Mouse (Mus musculus): ENCODE results near the gene Ajap1. TPM values are rescaled to one million over a fixed set of nuclear protein-coding genes. Genes with fewer than 3 reads are reported as not detected.

The Ajap1 gene
- total and polyA plus RNA-seq, 3 experiments, result not detected

DNA sequence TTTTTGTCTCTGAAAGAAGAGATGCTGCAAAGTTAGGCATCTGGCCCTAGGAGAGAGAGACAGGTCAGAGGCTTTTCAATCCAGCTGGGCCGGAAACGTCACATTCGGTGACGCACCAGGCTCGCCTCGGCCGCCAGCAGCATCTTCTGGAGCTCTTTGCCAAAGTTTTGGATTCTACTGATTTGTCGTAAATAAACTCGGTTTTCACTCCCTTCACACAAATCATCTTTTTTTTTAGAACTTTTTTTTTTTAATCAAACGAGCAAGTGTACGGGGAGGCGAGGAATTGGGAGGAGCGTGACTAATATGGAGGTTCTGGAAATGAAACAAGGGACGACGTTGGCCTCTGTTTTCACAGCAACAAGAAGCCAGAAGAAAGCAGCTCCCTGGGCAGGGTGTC lies 23.8 kb downstream of the Ajap1 start:
- Histone ChIP-seq H3K4me3 (ENCODE audit: control insufficient read depth in 1 of 2, insufficient read depth in 1 of 2, low read depth in 2 of 2, low read length in 2 of 2) (no peak overlapping the region), H3K36me3 (ENCODE audit: control insufficient read depth in 1 of 2, insufficient read depth in 2 of 2, low read length in 2 of 2) (no peaks in the 10 kb centered on the region), H3K27ac (ENCODE audit: control insufficient read depth, low read depth, low read length) (no peak overlapping the region), H3K9me3 (replicated peaks; ENCODE audit: insufficient read depth, low read length) (no peaks in the 10 kb centered on the region), H3K9ac (ENCODE audit: control insufficient read depth, low read depth, low read length, poor library complexity, severe bottlenecking) (no peak overlapping the region), H3K27me3 (ENCODE audit: control insufficient read depth in 1 of 2, insufficient read depth in 2 of 2, low read length in 2 of 2) (no peaks in the 10 kb centered on the region), H3K4me1 (ENCODE audit: control insufficient read depth in 1 of 2, insufficient read depth in 2 of 2, low read length in 2 of 2) (no peaks in the 10 kb centered on the region), H3K79me2 (ENCODE audit: control insufficient read depth, insufficient read depth, low read length, poor library complexity) (no peaks in the 10 kb centered on the region)
- no peak for DNase-seq (ENCODE audit: low read depth, low spot score)
- no peak for TF ChIP-seq USF1 (IDR thresholded peaks at IDR 0.05; ENCODE audit: low read depth, low read length)
- no peak for TF ChIP-seq MAZ (IDR thresholded peaks at IDR 0.05; ENCODE audit: low read depth, low read length)
- TF ChIP-seq ZNF384 (IDR thresholded peaks at IDR 0.05; ENCODE audit: low read depth, low read length), result no peak
- TF ChIP-seq POLR2AphosphoS2 (IDR thresholded peaks at IDR 0.05; ENCODE audit: low read length), result no peak

DNA sequence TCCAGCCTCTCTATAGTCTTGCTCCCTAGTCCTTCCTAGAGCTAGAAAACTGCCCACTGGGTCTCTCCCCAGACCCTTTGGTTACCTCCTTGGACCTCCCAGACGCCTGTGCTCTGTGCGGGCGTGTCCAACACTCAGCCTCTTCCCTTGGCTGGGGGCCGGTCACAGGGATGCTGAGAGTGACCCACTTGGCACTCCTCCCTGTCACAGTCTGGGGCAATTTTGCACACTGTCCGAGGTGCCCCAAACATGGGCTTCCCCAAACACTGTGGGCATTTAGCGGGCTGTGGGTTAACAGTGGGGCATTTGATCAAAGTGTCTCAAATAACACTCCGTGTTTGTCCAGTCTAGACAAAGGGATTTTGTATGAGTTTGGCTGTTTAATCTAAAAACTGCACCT lies 29.1 kb downstream of the Ajap1 start:
- Histone ChIP-seq H3K79me2 (ENCODE audit: control insufficient read depth, insufficient read depth, low read length, poor library complexity) (no peaks in the 10 kb centered on the region), H3K4me1 (ENCODE audit: control insufficient read depth in 1 of 2, insufficient read depth in 2 of 2, low read length in 2 of 2) (no peaks in the 10 kb centered on the region), H3K9ac (ENCODE audit: control insufficient read depth, low read depth, low read length, poor library complexity, severe bottlenecking) (no peak overlapping the region), H3K9me3 (replicated peaks; ENCODE audit: insufficient read depth, low read length) (no peaks in the 10 kb centered on the region), H3K4me3 (ENCODE audit: control insufficient read depth in 1 of 2, insufficient read depth in 1 of 2, low read depth in 2 of 2, low read length in 2 of 2) (no peak overlapping the region), H3K27ac (ENCODE audit: control insufficient read depth, low read depth, low read length) (no peak overlapping the region), H3K27me3 (ENCODE audit: control insufficient read depth in 1 of 2, insufficient read depth in 2 of 2, low read length in 2 of 2) (no peaks in the 10 kb centered on the region), H3K36me3 (ENCODE audit: control insufficient read depth in 1 of 2, insufficient read depth in 2 of 2, low read length in 2 of 2) (no peaks in the 10 kb centered on the region)
- DNase-seq (ENCODE audit: low read depth, low spot score), result no peak
- no peak for TF ChIP-seq GATA1 (IDR thresholded peaks at IDR 0.05; ENCODE audit: low read depth, low read length)
- no peak for TF ChIP-seq KAT2A (conservative IDR thresholded peaks at IDR 0.05; ENCODE audit: low read depth, low read length)
- no peak for TF ChIP-seq TAL1 (IDR thresholded peaks at IDR 0.05; ENCODE audit: low read length)
- no peak for TF ChIP-seq POLR2AphosphoS5 (IDR thresholded peaks at IDR 0.05; ENCODE audit: borderline replicate concordance, low read depth, low read length)

DNA sequence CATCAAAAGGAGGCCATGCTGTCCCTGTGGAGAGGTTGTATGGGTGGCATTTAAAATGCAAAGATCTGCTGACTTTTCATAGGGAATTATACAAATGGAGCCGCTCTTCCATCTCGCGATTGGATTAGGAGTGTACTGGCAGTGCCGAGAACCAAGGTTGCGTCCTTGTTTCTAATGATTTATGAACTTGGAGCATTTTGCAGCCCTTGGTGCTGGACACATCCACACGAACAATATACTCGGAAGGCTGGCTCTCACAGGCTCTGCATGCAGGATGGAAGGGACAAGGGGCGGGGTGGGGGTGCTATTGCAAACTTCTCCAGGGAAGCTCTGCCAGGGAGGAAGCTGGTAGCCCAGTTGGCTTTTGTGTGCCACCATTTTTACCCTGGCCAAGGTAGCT lies 31.1 kb downstream of the Ajap1 start:
- Histone ChIP-seq H3K36me3 (ENCODE audit: control insufficient read depth in 1 of 2, insufficient read depth in 2 of 2, low read length in 2 of 2) (no peaks in the 10 kb centered on the region), H3K27me3 (ENCODE audit: control insufficient read depth in 1 of 2, insufficient read depth in 2 of 2, low read length in 2 of 2) (no peaks in the 10 kb centered on the region), H3K9ac (ENCODE audit: control insufficient read depth, low read depth, low read length, poor library complexity, severe bottlenecking) (no peak overlapping the region), H3K4me3 (ENCODE audit: control insufficient read depth in 1 of 2, insufficient read depth in 1 of 2, low read depth in 2 of 2, low read length in 2 of 2) (no peak overlapping the region), H3K9me3 (replicated peaks; ENCODE audit: insufficient read depth, low read length) (no peaks in the 10 kb centered on the region), H3K79me2 (ENCODE audit: control insufficient read depth, insufficient read depth, low read length, poor library complexity) (no peaks in the 10 kb centered on the region), H3K27ac (ENCODE audit: control insufficient read depth, low read depth, low read length) (no peak overlapping the region), H3K4me1 (ENCODE audit: control insufficient read depth in 1 of 2, insufficient read depth in 2 of 2, low read length in 2 of 2) (no peaks in the 10 kb centered on the region)
- no peak for DNase-seq (ENCODE audit: low read depth, low spot score)
- no peak for TF ChIP-seq POLR2A (IDR thresholded peaks at IDR 0.05; ENCODE audit: control insufficient read depth in 1 of 2, insufficient read depth in 1 of 2, low read depth in 1 of 2, low read length in 2 of 2, poor library complexity in 1 of 2)
- no peak for TF ChIP-seq NELFE (IDR thresholded peaks at IDR 0.05; ENCODE audit: low read depth, low read length)
- TF ChIP-seq MYB (IDR thresholded peaks at IDR 0.05; ENCODE audit: low read depth, low read length), result no peak
- no peak for TF ChIP-seq SMC3 (IDR thresholded peaks at IDR 0.05; ENCODE audit: low read depth, low read length)
- TF ChIP-seq MEF2A (IDR thresholded peaks at IDR 0.05; ENCODE audit: extremely low read depth, insufficient replicate concordance, low read depth, low read length, poor library complexity, severe bottlenecking), result no peak
- TF ChIP-seq NRF1 (IDR thresholded peaks at IDR 0.05; ENCODE audit: insufficient read depth, low read depth, low read length, poor library complexity, severe bottlenecking), result no peak
- TF ChIP-seq POLR2AphosphoS2 (IDR thresholded peaks at IDR 0.05; ENCODE audit: low read length), result no peak
- TF ChIP-seq MAZ (IDR thresholded peaks at IDR 0.05; ENCODE audit: low read depth, low read length), result no peak
- no peak for TF ChIP-seq ETS1 (IDR thresholded peaks at IDR 0.05; ENCODE audit: low read depth, low read length)
